Mouse (Mus musculus) erythroblast, embryonic 14.5 days (primary cell): ENCODE results near the gene Fubp1.

ENCODE experiments used
- GATA1 ChIP-seq: IDR thresholded peaks from 2 replicates; pipeline ENCODE4 v1.6.1; 2012; ENCODE audit warnings: low read length, inconsistent platforms, mixed read lengths
- TAL1 ChIP-seq: IDR thresholded peaks from 3 replicates; pipeline ENCODE4 v1.6.1; 2012; ENCODE audit warnings: low read length, inconsistent platforms, mixed read lengths

DNA sequence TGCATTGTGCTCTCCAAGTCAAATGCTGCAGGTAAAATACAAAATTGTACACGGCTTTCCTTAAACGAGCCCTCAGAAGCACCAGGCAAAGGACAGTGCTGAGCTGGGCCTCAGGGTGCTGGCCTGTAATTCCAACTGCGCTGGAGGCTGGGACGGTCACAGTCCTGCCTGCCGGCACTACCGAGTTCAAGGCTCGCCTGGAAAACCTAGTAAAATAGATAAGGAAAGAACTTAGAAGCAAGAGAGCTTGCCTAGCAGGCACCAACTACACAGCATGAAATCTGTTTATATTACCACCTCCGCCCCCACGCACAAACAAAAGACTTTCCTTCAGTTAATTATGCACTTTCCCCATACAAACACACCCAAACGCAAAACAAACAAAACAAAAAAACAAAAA, 54.2 kb downstream of the Fubp1 start:
- no peak for TF ChIP-seq TAL1
- TF ChIP-seq GATA1, result no peak
